Mouse (Mus musculus) kidney, adult 2 months (tissue): Measurements from ENCODE around the gene Gja10. TPM values are rescaled to one million over a fixed set of nuclear protein-coding genes. Genes with fewer than 3 reads are reported as not detected.
A peak's percentile ranks its signal among the peaks of the same experiment; 100 is the strongest.

Experiments
- DNase-seq: peaks from one replicate; pipeline ENCODE4 v3.0.0; 2021
- H3K27ac ChIP-seq: fragments of 200-500 bp; 2 replicates; pipeline ENCODE4 v1.5.1; 2012; ENCODE audit warnings: low read depth, low read length, control low read depth, inconsistent platforms; ENCODE audit not compliant: insufficient read depth
- H3K27me3 ChIP-seq: fragments of 200-500 bp; replicated peaks from 2 replicates; pipeline ENCODE4 v1.6.1; 2012; ENCODE audit warnings: mild to moderate bottlenecking, moderate library complexity, low read length, inconsistent platforms; ENCODE audit not compliant: control insufficient read depth, insufficient read depth
- H3K36me3 ChIP-seq: fragments of 200-500 bp; 2 replicates; pipeline ENCODE4 v1.6.1; 2012; ENCODE audit warnings: mild to moderate bottlenecking, moderate library complexity, low read length, inconsistent platforms; ENCODE audit not compliant: control insufficient read depth, insufficient read depth
- H3K4me1 ChIP-seq: fragments of 200-500 bp; 2 replicates; pipeline ENCODE4 v1.6.1; 2011; ENCODE audit warnings: low read length; ENCODE audit not compliant: control insufficient read depth, insufficient read depth
- H3K4me3 ChIP-seq: fragments of 200-500 bp; 2 replicates; pipeline ENCODE4 v1.5.1; 2011; ENCODE audit warnings: mild to moderate bottlenecking, low read depth, low read length, control low read depth; ENCODE audit not compliant: insufficient read depth
- CTCF ChIP-seq: fragments of 200-500 bp; conservative IDR thresholded peaks from 2 replicates; pipeline ENCODE4 v1.5.1; 2011; ENCODE audit warnings: low read depth, mild to moderate bottlenecking, control low read depth, low read length, moderate library complexity, mixed read lengths; ENCODE audit not compliant: insufficient read depth, insufficient read length
- POLR2A ChIP-seq: fragments of 200-500 bp; IDR thresholded peaks from one replicate; pipeline ENCODE4 v1.6.1; 2011; ENCODE audit warnings: low read depth, low read length, control low read depth
- WGBS: fragments of 180-500 bp; shearing (Covaris S2); methylation state at CpG from one replicate; pipeline ENCODE4 v1.1.7; 2018; 5-methylcytosine and 5-hydroxymethylcytosine counted together
- polyA plus RNA-seq: library from polyadenylated mRNA; depleted of rRNA; stranded (reverse); fragments of >200 nt; gene quantifications from 2 replicates; pipeline ENCODE4 v1.2.3, GENCODE M21; 2012

Gja10 gene
- polyA plus RNA-seq, 1 experiment, result 0.03 TPM

- WGBS, result 11% methylated on average over 9 of the region's 9 CpGs
- no peaks in the 10 kb centered on the region for H3K27me3 ChIP-seq
- no peaks in the 10 kb centered on the region for H3K4me1 ChIP-seq
- no peak overlapping the region for H3K4me3 ChIP-seq
- peak; percentile 68 for DNase-seq
- TF ChIP-seq POLR2A (no peak), CTCF (peak; percentile 96)
- H3K27ac ChIP-seq, result no peak overlapping the region
- H3K36me3 ChIP-seq, result no peaks in the 10 kb centered on the region
Observed at GRCm38 (mm10) chr4:32586596-32586995, 16.0 kb downstream of the Gja10 start.

DNA sequence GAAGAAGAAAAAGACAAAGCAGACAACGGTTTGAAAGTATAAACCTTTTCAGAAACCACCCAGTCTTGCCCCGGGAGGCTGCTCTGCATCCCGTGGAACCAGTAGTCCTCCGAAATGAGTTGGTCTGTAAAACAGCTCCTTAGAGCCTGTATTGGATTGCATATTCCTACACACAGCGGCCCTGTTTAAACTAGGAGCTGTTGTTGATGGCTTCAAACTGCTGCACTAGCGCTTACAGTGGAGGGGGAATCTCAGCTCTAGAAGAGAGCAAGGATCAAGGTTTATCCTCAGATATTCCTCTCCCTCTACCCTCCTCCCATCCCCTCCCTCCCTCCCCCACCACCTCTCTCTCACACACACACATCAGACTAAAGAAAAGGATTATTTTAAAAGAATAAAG is 18.4 kb downstream of the Gja10 start:
- H3K36me3 ChIP-seq, result no peaks in the 10 kb centered on the region
- WGBS, result 76% methylated on average over 6 of the region's 6 CpGs
- TF ChIP-seq CTCF (no peak), POLR2A (no peak)
- DNase-seq, result no peak
- H3K4me1 ChIP-seq, result no peaks in the 10 kb centered on the region
- no peak overlapping the region for H3K4me3 ChIP-seq
- H3K27ac ChIP-seq, result no peak overlapping the region
- no peaks in the 10 kb centered on the region for H3K27me3 ChIP-seq

- no peaks in the 10 kb centered on the region for H3K27me3 ChIP-seq
- no peaks in the 10 kb centered on the region for H3K36me3 ChIP-seq
- no peak for DNase-seq
- H3K27ac ChIP-seq, result no peak overlapping the region
- no peak for TF ChIP-seq POLR2A
- no peak for TF ChIP-seq CTCF
- 55% methylated on average over 8 of the region's 8 CpGs for WGBS
- H3K4me1 ChIP-seq, result no peaks in the 10 kb centered on the region
- no peak overlapping the region for H3K4me3 ChIP-seq
Observed at GRCm38 (mm10) chr4:32579850-32580249, 22.7 kb downstream of the Gja10 start.

DNA sequence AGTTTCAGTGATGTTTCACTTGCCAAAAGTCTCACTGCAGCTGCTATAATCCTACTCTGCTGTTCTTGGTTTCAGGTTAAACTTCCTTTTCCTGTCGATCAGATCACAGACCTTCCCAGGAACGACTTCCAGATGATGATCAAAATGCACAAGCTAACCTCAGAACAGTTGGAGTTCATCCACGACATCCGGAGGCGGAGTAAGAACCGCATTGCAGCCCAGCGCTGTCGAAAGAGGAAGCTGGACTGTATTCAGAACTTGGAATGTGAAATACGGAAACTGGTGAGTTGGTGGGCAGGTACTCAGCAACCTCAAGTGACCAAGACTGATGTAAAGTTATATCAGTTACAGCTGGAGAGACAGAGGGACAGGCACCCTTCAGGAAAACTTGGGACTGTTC is 27.4 kb downstream of the Gja10 start:
- DNase-seq, result peak; percentile 26

DNA sequence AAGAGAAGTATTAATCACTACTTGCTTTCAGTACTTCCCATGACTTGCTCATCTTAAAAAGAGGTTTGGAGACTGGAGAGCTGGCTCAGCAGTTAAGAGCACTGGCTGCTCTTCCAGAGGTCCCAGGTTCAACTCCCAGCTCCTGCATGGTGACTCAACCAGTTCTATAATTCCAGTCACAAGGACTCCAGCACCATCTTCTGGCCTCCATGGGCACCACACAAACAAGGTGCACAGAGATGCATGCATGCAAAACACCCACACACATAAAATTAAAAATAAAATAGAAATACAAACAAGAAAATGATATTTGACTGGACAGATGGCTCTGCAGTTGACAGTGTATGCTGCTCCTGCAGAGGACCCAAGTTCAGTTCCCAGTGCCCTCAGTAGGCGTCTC is 28.0 kb downstream of the Gja10 start:
- no peaks in the 10 kb centered on the region for H3K4me1 ChIP-seq
- H3K27me3 ChIP-seq, result no peaks in the 10 kb centered on the region
- H3K27ac ChIP-seq, result no peak overlapping the region
- no peak for DNase-seq
- H3K4me3 ChIP-seq, result no peak overlapping the region
- no peak for TF ChIP-seq POLR2A
- 0 out of 2 replicates have a peak, but pooled peaks have one; percentile 12 for TF ChIP-seq CTCF
- WGBS, result 100% methylated on average over 1 of the region's 1 CpGs
- no peaks in the 10 kb centered on the region for H3K36me3 ChIP-seq

More for the DNA sequence above, 27.4 kb downstream of the Gja10 start:
- 54% methylated on average over 9 of the region's 9 CpGs for WGBS
- H3K27ac ChIP-seq, result no peak overlapping the region
- no peaks in the 10 kb centered on the region for H3K4me1 ChIP-seq
- no peaks in the 10 kb centered on the region for H3K36me3 ChIP-seq
- H3K4me3 ChIP-seq, result no peak overlapping the region
- no peaks in the 10 kb centered on the region for H3K27me3 ChIP-seq
- TF ChIP-seq POLR2A, result no peak
- TF ChIP-seq CTCF, result no peak

- Histone ChIP-seq H3K36me3 (no peaks in the 10 kb centered on the region), H3K4me1 (no peaks in the 10 kb centered on the region), H3K27me3 (no peaks in the 10 kb centered on the region), H3K4me3 (no peak overlapping the region), H3K27ac (no peak overlapping the region)
- TF ChIP-seq POLR2A (no peak), CTCF (no peak)
- 61% methylated on average over 5 of the region's 5 CpGs for WGBS
- DNase-seq, result peak; percentile 49
Observed at GRCm38 (mm10) chr4:32573586-32573985, 29.0 kb downstream of the Gja10 start.

- no peak overlapping the region for H3K4me3 ChIP-seq
- peak; percentile 62 for DNase-seq
- 56% methylated on average over 1 of the region's 1 CpGs for WGBS
Observed at GRCm38 (mm10) chr4:32572118-32572517, 30.4 kb downstream of the Gja10 start.

More at GRCm38 (mm10) chr4:32572118-32572517, 30.4 kb downstream of the Gja10 start:
- Histone ChIP-seq H3K4me1 (no peaks in the 10 kb centered on the region), H3K27me3 (no peaks in the 10 kb centered on the region), H3K27ac (no peak overlapping the region), H3K36me3 (no peaks in the 10 kb centered on the region)
- TF ChIP-seq POLR2A (no peak), CTCF (peak; percentile 39; the same call in 1 of the 2 replicates)
